Mouse (Mus musculus): Measurements from ENCODE around the gene Gm5592.
"Not testable (repeated sequence)": the region's sequence is repeated elsewhere in the genome, so short reads cannot be mapped to it uniquely, and the experiment has no call there.

Gm5592 gene

GRCm38 (mm10) chr7:41153541-41153940 lies at the start of gene Gm5592:
Gene Gm5592, plus strand, starts transcription at chr7:41153841.
- ATAC-seq (ENCODE audit: insufficient number of reproducible peaks, low FRiP score, low TSS enrichment), result not testable (repeated sequence)

GRCm38 (mm10) chr7:41155806-41156205 lies 2.2 kb downstream of the Gm5592 start:
- ATAC-seq (ENCODE audit: insufficient number of reproducible peaks, low FRiP score, low TSS enrichment), result not testable (repeated sequence)

- not testable (repeated sequence) for ATAC-seq (ENCODE audit: insufficient number of reproducible peaks, low FRiP score, low TSS enrichment)
Measured at GRCm38 (mm10) chr7:41157879-41158278, 4.2 kb downstream of the Gm5592 start.

- ATAC-seq (ENCODE audit: insufficient number of reproducible peaks, low FRiP score, low TSS enrichment), result not testable (repeated sequence)
Measured at GRCm38 (mm10) chr7:41158562-41158961, 4.9 kb downstream of the Gm5592 start.

DNA sequence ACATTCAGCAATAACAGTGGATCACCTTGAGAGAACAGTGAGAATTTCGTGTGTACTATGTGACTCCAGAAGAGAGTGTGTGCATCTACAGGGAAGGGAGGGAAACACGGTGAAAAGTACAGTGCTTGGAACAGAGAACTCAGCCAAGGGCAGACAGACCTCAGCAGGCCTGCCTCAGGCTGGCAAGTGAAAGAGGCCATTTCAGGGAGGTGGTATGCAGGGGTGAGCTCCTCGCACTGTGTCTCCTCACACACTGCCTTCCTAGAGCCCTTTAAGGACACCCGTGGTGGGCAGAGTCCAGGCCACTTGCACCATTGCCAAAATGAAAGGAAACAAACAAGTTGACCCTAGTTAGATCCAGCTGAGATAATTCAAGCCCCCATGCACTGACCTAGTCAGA lies 40.0 kb downstream of the Gm5592 start:
- ATAC-seq (ENCODE audit: insufficient number of reproducible peaks, low FRiP score, low TSS enrichment), result no peak

Data from cerebellum, adult (tissue).